Mouse (Mus musculus) liver, embryonic 12.5 days (tissue): ENCODE data around the gene Cacna2d3. TPM values are rescaled to one million over a fixed set of nuclear protein-coding genes. Genes with fewer than 3 reads are reported as not detected.

Experiments
- ATAC-seq: fragments of 200-750 bp; cut with Nextera tagmentation; 2 replicates; pipeline ENCODE4 v1.8.0; 2017; ENCODE audit warnings: moderate number of reproducible peaks, mild to moderate bottlenecking, moderate library complexity
- H3K27ac ChIP-seq: fragments of 300-500 bp; sonication (generic); 2 replicates; pipeline ENCODE4 v1.5.1; 2016; ENCODE audit warnings: mild to moderate bottlenecking
- H3K27me3 ChIP-seq: fragments of 300-500 bp; sonication (generic); replicated peaks from 2 replicates; pipeline ENCODE4 v1.6.1; 2016; ENCODE audit warnings: mild to moderate bottlenecking, moderate library complexity
- H3K36me3 ChIP-seq: fragments of 300-500 bp; sonication (generic); 2 replicates; pipeline ENCODE4 v1.6.1; 2016; ENCODE audit warnings: mild to moderate bottlenecking, moderate library complexity
- H3K4me1 ChIP-seq: fragments of 300-500 bp; sonication (generic); 2 replicates; pipeline ENCODE4 v1.6.1; 2016
- H3K4me2 ChIP-seq: fragments of 300-500 bp; sonication (generic); 2 replicates; pipeline ENCODE4 v1.6.1; 2016; ENCODE audit warnings: mild to moderate bottlenecking, moderate library complexity
- H3K4me3 ChIP-seq: fragments of 300-500 bp; sonication (generic); 2 replicates; pipeline ENCODE4 v1.5.1; 2016; ENCODE audit warnings: mild to moderate bottlenecking, moderate library complexity
- H3K9ac ChIP-seq: fragments of 300-500 bp; sonication (generic); 2 replicates; pipeline ENCODE4 v1.6.1; 2016; ENCODE audit warnings: mild to moderate bottlenecking, moderate library complexity
- H3K9me3 ChIP-seq: fragments of 300-500 bp; sonication (generic); replicated peaks from 2 replicates; pipeline ENCODE4 v1.6.1; 2016; ENCODE audit warnings: mild to moderate bottlenecking, moderate library complexity
- WGBS: fragments of 180-500 bp; shearing (Covaris S2); methylation state at CpG from one replicate; pipeline ENCODE4 v1.1.7; 2016; ENCODE audit not compliant: insufficient replicate concordance; 5-methylcytosine and 5-hydroxymethylcytosine counted together
- polyA plus RNA-seq: library from polyadenylated mRNA; unstranded; fragments of >200 nt; fragmentation: Nextera tagmentation; extraction: Ambion mirVana; gene quantifications from 2 replicates; pipeline ENCODE4 v1.2.1, GENCODE M21; 2016

The Cacna2d3 gene
- polyA plus RNA-seq, 1 experiment from 2014 or later, result 0.39 TPM

GRCm38 (mm10) chr14:29712621-29713020 lies 9.0 kb downstream of the Cacna2d3 start:
- no peak for ATAC-seq
- H3K4me3 ChIP-seq, result no peak overlapping the region
- no peaks in the 10 kb centered on the region for H3K36me3 ChIP-seq

GRCm38 (mm10) chr14:29707561-29708335 lies 13.9 kb downstream of the Cacna2d3 start:
- H3K36me3 ChIP-seq, result no peaks in the 10 kb centered on the region
- H3K9ac ChIP-seq, result no peak overlapping the region
- H3K9me3 ChIP-seq, result no peaks in the 10 kb centered on the region
- 41% methylated on average over 18 of the region's 18 CpGs for WGBS
- no peak for ATAC-seq
- peaks cover 5% of the 10 kb centered on the region; the same call in 1 of the 2 replicates for H3K27me3 ChIP-seq
- H3K27ac ChIP-seq, result no peak overlapping the region
- H3K4me2 ChIP-seq, result no peak overlapping the region
- no peaks in the 10 kb centered on the region for H3K4me1 ChIP-seq
- H3K4me3 ChIP-seq, result no peak overlapping the region

More at GRCm38 (mm10) chr14:29712621-29713020, 9.0 kb downstream of the Cacna2d3 start:
- H3K4me2 ChIP-seq, result no peak overlapping the region
- no peaks in the 10 kb centered on the region for H3K9me3 ChIP-seq
- no peaks in the 10 kb centered on the region for H3K4me1 ChIP-seq
- 57% methylated on average over 3 of the region's 3 CpGs for WGBS
- H3K27ac ChIP-seq, result no peak overlapping the region
- no peak overlapping the region for H3K9ac ChIP-seq
- peaks cover 13% of the 10 kb centered on the region for H3K27me3 ChIP-seq

GRCm38 (mm10) chr14:29702762-29703161 lies 18.9 kb downstream of the Cacna2d3 start:
- Histone ChIP-seq H3K4me3 (no peak overlapping the region), H3K4me2 (no peak overlapping the region), H3K27ac (no peak overlapping the region), H3K4me1 (no peaks in the 10 kb centered on the region), H3K9ac (no peak overlapping the region), H3K36me3 (no peaks in the 10 kb centered on the region), H3K9me3 (no peaks in the 10 kb centered on the region), H3K27me3 (0 out of 2 replicates have a peak, but pooled peaks cover 3% of the 10 kb centered on the region)
- ATAC-seq, result no peak
- WGBS, result 54% methylated on average over 5 of the region's 5 CpGs

- no peak overlapping the region for H3K9ac ChIP-seq
- H3K9me3 ChIP-seq, result no peaks in the 10 kb centered on the region
- WGBS, result 9% methylated on average over 3 of the region's 3 CpGs
- H3K4me1 ChIP-seq, result no peaks in the 10 kb centered on the region
- ATAC-seq, result no peak
- no peaks in the 10 kb centered on the region for H3K27me3 ChIP-seq
- no peaks in the 10 kb centered on the region for H3K36me3 ChIP-seq
- H3K4me3 ChIP-seq, result no peak overlapping the region
- H3K27ac ChIP-seq, result no peak overlapping the region
- H3K4me2 ChIP-seq, result no peak overlapping the region
Observed at GRCm38 (mm10) chr14:29696131-29696530, 25.5 kb downstream of the Cacna2d3 start.

- no peaks in the 10 kb centered on the region for H3K36me3 ChIP-seq
- no peak overlapping the region for H3K27ac ChIP-seq
- no peaks in the 10 kb centered on the region for H3K9me3 ChIP-seq
- 9% methylated on average over 1 of the region's 1 CpGs for WGBS
- ATAC-seq, result no peak
- no peak overlapping the region for H3K4me2 ChIP-seq
- no peak overlapping the region for H3K4me3 ChIP-seq
- no peaks in the 10 kb centered on the region for H3K27me3 ChIP-seq
- no peaks in the 10 kb centered on the region for H3K4me1 ChIP-seq
- H3K9ac ChIP-seq, result no peak overlapping the region
Observed at GRCm38 (mm10) chr14:29672436-29673050, 49.1 kb downstream of the Cacna2d3 start.

GRCm38 (mm10) chr14:29669826-29670225 lies 51.8 kb downstream of the Cacna2d3 start:
- Histone ChIP-seq H3K36me3 (no peaks in the 10 kb centered on the region), H3K4me2 (no peak overlapping the region), H3K9ac (no peak overlapping the region), H3K4me1 (no peaks in the 10 kb centered on the region), H3K4me3 (no peak overlapping the region), H3K27me3 (no peaks in the 10 kb centered on the region), H3K9me3 (no peaks in the 10 kb centered on the region), H3K27ac (no peak overlapping the region)
- 74% methylated on average over 5 of the region's 5 CpGs for WGBS
- no peak for ATAC-seq

GRCm38 (mm10) chr14:29657006-29657405 lies 64.7 kb downstream of the Cacna2d3 start:
- Histone ChIP-seq H3K27me3 (no peaks in the 10 kb centered on the region), H3K9ac (no peak overlapping the region), H3K36me3 (no peaks in the 10 kb centered on the region), H3K4me2 (no peak overlapping the region), H3K27ac (no peak overlapping the region), H3K4me3 (no peak overlapping the region), H3K4me1 (no peaks in the 10 kb centered on the region), H3K9me3 (no peaks in the 10 kb centered on the region)
- no peak for ATAC-seq
- WGBS, result 38% methylated on average over 1 of the region's 1 CpGs

GRCm38 (mm10) chr14:29650591-29650990 lies 71.1 kb downstream of the Cacna2d3 start:
- Histone ChIP-seq H3K4me2 (no peak overlapping the region), H3K9ac (no peak overlapping the region), H3K4me1 (no peaks in the 10 kb centered on the region), H3K27me3 (no peaks in the 10 kb centered on the region), H3K27ac (no peak overlapping the region), H3K4me3 (no peak overlapping the region), H3K36me3 (no peaks in the 10 kb centered on the region), H3K9me3 (no peaks in the 10 kb centered on the region)
- ATAC-seq, result no peak
- WGBS, result 50% methylated on average over 5 of the region's 5 CpGs

GRCm38 (mm10) chr14:29648721-29649120 lies 72.9 kb downstream of the Cacna2d3 start:
- Histone ChIP-seq H3K9me3 (no peaks in the 10 kb centered on the region), H3K4me1 (no peaks in the 10 kb centered on the region), H3K9ac (no peak overlapping the region), H3K27me3 (no peaks in the 10 kb centered on the region), H3K27ac (no peak overlapping the region), H3K4me3 (no peak overlapping the region), H3K4me2 (no peak overlapping the region), H3K36me3 (no peaks in the 10 kb centered on the region)
- WGBS, result 65% methylated on average over 6 of the region's 6 CpGs
- no peak for ATAC-seq

GRCm38 (mm10) chr14:29645421-29645820 lies 76.2 kb downstream of the Cacna2d3 start:
- 69% methylated on average over 11 of the region's 11 CpGs for WGBS
- ATAC-seq, result no peak

GRCm38 (mm10) chr14:29643217-29643616 lies 78.4 kb downstream of the Cacna2d3 start:
- no peak for ATAC-seq
- Histone ChIP-seq H3K4me1 (no peaks in the 10 kb centered on the region), H3K36me3 (no peaks in the 10 kb centered on the region), H3K27ac (no peak overlapping the region), H3K27me3 (no peaks in the 10 kb centered on the region), H3K9ac (no peak overlapping the region), H3K4me2 (no peak overlapping the region), H3K9me3 (no peaks in the 10 kb centered on the region), H3K4me3 (no peak overlapping the region)
- WGBS, result 63% methylated on average over 4 of the region's 4 CpGs

More at GRCm38 (mm10) chr14:29645421-29645820, 76.2 kb downstream of the Cacna2d3 start:
- H3K27ac ChIP-seq, result no peak overlapping the region
- no peaks in the 10 kb centered on the region for H3K27me3 ChIP-seq
- H3K9ac ChIP-seq, result no peak overlapping the region
- no peaks in the 10 kb centered on the region for H3K4me1 ChIP-seq
- H3K36me3 ChIP-seq, result no peaks in the 10 kb centered on the region
- H3K9me3 ChIP-seq, result no peaks in the 10 kb centered on the region
- no peak overlapping the region for H3K4me3 ChIP-seq
- no peak overlapping the region for H3K4me2 ChIP-seq

GRCm38 (mm10) chr14:29639266-29639665 lies 82.4 kb downstream of the Cacna2d3 start:
- Histone ChIP-seq H3K4me1 (no peaks in the 10 kb centered on the region), H3K4me2 (no peak overlapping the region), H3K9ac (no peak overlapping the region), H3K27ac (no peak overlapping the region), H3K36me3 (no peaks in the 10 kb centered on the region), H3K27me3 (no peaks in the 10 kb centered on the region), H3K4me3 (no peak overlapping the region), H3K9me3 (no peaks in the 10 kb centered on the region)
- no peak for ATAC-seq
- WGBS, result 57% methylated on average over 3 of the region's 3 CpGs
